Mouse (Mus musculus) regulatory T cell (primary cell): Measurements from ENCODE around the gene Mapk14.

ENCODE experiments used
- in situ Hi-C: fragments of 300-600 bp; cut with MboI, MseI; formaldehyde crosslinking; loops from one replicate; pipeline ENCODE4 v1.15.1; 2025; ENCODE audit warnings: high pct_unique_total_duplicates

The Mapk14 gene

GRCm38 (mm10) chr17:28690776-28691686 is at the start of gene Mapk14:
Gene Mapk14, plus strand, starts transcription at chr17:28691329.
- in situ Hi-C loops, result no loop called here

DNA sequence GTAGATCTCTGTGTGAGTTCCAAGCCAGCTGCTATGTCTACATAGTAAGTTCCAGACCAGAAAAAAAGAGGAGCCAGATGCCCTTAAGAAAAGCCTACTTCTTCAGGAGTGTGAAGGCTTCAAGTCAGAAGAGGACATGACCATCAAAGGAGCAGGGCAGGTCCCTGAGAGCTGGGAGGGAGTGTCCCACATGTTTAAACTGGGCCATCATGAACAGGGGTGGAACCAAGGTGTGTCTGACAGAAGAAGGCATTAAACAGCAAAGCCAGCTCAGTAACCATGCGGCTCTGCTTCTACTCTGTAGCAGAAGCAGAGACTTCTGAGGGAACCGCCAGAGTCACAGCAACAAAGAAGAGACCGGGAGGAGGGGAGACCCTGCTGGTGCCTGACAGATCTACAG is 47.4 kb upstream of the Mapk14 start:
- in situ Hi-C loops, result no loop called here

DNA sequence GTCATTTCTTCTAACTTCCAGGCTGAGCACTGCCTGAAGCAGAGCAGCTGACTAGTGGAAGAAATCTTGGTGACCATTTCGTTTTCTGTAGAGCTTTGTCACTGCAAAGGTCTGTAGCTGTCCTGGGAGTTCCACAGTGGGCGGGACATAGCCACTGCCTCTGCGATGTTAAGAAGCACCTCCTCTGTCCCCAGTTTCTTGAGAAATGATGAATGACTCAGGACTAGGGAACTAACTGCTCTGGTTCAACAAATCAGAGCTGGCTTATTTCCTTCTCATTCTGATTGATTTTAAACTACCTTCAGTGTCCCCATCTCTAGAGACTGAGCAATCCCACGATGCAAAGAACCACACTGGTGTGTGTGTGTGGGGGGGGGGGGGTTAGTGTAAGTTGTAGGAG is 47.0 kb upstream of the Mapk14 start:
- in situ Hi-C loops, result no loop called here

DNA sequence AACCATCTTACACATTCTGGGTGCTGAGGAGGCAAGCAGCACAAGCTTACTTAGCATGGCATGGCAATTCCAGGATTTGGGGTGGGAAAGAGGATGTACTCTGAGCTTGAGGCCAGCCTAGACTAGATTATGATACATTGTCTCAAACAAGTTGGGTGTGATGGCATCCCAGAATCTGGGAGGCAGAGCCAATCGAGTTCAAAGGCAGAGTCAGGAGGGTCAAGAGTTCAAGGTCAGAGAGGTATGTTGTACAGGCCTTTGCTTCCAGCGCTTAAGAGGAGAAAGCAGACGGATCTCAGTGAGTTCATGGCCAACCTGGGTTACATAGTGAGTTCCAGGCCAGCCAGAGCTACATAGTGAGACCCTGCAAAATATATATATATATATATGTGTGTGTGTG is 44.9 kb upstream of the Mapk14 start:
- in situ Hi-C loops, result loop anchor here (5.0 kb wide), 1 partner anchor 54 kb away; no protein-coding TSS in a partner anchor

DNA sequence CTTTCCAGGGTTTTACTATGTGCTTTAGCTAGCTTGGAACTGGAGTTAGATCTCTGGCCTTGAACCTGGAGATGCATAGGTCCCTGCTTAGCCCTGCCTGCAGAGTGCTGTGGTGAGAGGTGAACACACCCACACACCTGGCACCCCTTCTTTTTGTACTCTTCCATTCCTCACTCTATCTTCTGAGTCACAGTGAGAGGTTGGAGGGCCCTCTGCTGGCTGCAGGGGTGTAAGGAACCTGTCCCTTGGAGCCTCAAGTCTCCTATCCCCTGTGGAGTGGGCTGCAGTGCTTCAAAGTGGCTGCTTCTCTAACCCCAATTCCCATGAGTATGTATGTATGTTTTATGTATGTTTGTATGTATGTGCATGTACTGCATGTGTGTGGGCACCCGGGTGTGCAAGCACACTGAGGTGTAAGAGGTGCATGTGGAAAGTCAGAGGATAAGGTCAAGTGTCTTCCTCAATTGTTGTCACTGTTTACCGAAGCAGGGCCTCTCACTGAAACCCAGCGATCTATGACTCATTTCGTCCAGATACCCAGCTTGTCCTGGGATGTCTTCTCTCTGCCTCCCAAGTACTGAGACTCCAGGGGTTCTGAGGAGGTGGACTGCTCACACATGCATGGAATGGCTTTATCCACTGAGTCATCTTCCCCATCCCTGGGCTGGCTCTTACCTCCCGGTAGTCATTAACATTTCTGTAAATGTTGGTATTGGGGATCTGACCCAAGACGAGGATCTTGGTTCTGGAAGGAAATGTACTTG is 42.3 kb upstream of the Mapk14 start:
- in situ Hi-C loops, result loop anchor here (5.0 kb wide), 1 partner anchor 56 kb away; no protein-coding TSS in a partner anchor

DNA sequence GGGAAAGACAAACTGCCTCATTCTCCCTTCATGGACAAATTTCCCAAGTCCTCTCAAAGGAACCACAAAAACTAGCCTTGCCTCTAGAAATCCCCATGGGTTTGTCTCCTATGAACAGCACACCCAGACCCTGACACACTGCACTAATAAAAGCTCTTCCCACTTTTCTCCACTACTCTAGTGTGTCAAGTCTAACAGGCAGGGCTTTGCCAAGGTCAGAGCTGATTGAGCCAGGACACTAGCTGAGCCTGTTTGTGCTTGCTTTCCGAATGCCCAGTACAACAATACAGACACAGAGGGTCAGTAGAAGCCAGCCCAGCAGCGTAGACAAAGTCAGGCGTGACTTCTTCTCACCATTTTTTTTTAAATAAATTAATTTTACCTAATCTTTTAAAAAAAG is 40.9 kb upstream of the Mapk14 start:
- in situ Hi-C loops, result no loop called here

DNA sequence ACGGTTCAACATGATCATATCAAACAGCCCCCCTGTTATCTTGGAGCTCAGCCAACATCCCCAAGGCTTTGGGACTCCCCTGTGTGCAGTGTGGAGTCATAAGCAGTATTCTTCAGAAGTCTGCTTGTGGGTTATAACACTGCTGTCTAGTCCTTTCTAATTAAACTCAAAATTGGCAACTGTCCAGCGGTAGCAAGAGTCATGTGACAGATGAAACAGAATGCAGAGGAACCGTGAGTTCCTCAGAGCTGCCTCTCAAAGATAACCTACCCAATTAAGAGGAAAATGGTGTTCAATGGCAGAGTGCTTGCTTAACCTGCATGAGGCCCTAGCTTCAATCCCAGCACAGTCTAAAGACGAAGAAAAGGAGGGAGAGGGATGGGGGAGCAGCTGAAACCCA is 33.2 kb upstream of the Mapk14 start:
- in situ Hi-C loops, result no loop called here

GRCm38 (mm10) chr17:28659564-28659963 is 31.6 kb upstream of the Mapk14 start:
- in situ Hi-C loops, result no loop called here

GRCm38 (mm10) chr17:28682311-28683084 is 8.6 kb upstream of the Mapk14 start:
- in situ Hi-C loops, result no loop called here

- in situ Hi-C loops, result no loop called here
Observed at GRCm38 (mm10) chr17:28683601-28684000, 7.5 kb upstream of the Mapk14 start.

- in situ Hi-C loops, result no loop called here
Observed at GRCm38 (mm10) chr17:28684631-28685030, 6.5 kb upstream of the Mapk14 start.

DNA sequence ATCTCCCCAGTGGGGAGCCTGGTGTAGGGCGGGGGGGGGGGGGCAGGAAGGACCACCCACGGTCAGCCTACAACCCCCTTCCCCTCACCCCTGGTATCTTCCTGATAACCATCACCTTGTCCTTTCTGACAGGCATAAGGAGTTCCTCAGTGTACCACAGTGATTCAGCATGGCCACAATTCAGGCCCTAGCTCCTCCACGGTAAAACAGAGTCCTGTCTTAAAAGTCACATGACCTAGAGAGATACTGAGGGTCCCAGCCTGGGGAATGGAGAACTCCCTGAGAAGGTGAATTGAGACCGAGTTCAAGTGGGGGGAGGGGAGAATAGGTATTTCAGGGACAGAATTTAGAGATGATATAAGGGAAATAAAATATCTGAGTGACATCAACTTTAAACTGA is 3.8 kb upstream of the Mapk14 start:
- in situ Hi-C loops, result no loop called here

DNA sequence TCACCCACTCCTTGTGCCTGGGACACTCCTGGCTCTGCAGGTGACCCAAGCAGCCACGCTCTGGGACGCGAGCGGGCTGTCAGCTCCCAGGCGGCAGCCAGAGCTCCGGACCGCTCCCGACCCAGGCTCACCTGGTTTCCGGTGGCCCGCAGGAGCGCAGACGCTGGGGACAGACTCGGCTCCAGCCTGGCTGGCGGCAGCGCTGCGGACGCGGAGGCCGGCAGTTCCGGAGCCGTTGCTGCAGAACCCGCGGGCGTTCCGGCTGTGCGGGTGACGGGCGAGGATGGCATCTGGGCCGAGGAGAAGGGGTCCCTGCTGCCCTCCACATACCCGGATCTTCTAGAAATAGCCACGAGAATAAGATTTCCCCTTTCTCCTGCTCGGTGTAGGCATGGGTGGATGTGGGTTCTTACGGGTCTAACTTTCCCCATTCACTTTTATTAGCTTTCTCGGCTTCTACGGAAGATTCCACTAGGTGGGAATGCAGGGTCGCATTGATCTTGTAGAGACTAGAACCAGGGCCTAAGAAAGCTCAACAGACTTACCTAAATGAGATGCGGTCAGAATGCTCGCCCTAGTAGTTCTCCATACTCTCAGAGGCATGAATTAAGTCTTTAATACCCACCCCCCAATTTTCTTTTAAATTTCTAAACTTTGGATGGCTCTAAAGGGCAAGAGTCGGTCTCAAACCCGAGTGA is 1.4 kb upstream of the Mapk14 start, which contains the start of gene Slc26a8:
Gene Slc26a8, minus strand, starts transcription at position 648 of the 698 bp plus-strand sequence.
- in situ Hi-C loops, result no loop called here

- in situ Hi-C loops, result no loop called here
Observed at GRCm38 (mm10) chr17:28691687-28692340, 685 bp downstream of the Mapk14 start.

- in situ Hi-C loops, result no loop called here
Observed at GRCm38 (mm10) chr17:28692341-28692710, 1.2 kb downstream of the Mapk14 start.

DNA sequence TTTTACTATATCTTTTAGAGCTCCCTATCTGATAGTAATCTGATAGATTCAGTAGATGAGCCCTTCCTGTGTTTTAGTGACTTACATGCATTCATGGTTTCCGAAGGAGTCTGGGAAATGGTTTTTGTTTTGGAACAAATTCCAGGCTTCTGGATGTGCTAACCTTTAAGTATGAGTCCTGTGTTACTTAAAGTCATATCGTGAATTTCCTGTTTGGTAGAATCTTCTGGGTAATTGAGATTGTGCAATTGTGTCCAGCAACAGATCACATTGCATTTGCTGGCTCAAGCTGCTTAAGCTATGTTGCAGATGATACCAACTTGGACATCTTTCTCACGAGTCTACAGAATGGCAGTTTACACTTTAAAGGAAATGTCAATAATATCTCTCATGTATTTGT is 2.0 kb downstream of the Mapk14 start:
- in situ Hi-C loops, result no loop called here

- in situ Hi-C loops, result no loop called here
Observed at GRCm38 (mm10) chr17:28694078-28694477, 2.9 kb downstream of the Mapk14 start.

DNA sequence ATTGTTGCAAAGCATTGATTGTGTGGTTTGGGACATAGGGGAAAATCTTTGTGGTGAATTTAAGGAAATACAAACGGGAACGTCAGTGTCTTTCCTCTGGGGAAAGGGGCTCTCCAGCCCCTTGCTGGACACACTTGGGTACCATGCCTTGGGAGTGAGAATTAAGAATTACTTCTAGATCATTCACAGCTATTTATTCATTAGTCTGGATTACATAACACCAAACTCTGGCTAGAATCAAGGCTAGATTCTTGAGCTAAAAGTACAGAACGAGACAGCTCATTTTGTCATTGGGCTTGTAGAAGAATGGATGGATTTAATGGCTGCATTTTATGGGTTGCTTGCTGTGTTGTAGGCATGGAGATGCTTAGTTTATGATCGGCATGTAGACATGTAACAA is 3.7 kb downstream of the Mapk14 start:
- in situ Hi-C loops, result loop anchor here (5.0 kb wide), 1 partner anchor 567 kb away; the partner anchor contains the start of gene Ppil1

GRCm38 (mm10) chr17:28696641-28697040 is 5.5 kb downstream of the Mapk14 start:
- in situ Hi-C loops, result loop anchor here (5.0 kb wide), 1 partner anchor 566 kb away; the partner anchor contains the start of gene Ppil1
